Mouse (Mus musculus): ENCODE measurements around the gene Lmo1. TPM values are rescaled to one million over a fixed set of nuclear protein-coding genes. Genes with fewer than 3 reads are reported as not detected.
A peak's percentile ranks its signal among the peaks of the same experiment; 100 is the strongest.
"Not testable (repeated sequence)": the region's sequence is repeated elsewhere in the genome, so short reads cannot be mapped to it uniquely, and the experiment has no call there.

Gene Lmo1
- polyA plus RNA-seq, 1 experiment from 2014 or later: 9.0 TPM

- WGBS: 9% methylated on average over 3 of the region's 3 CpGs
- Histone ChIP-seq H3K9ac (no peak overlapping the region), H3K9me3 (replicated peaks) (no peaks in the 10 kb centered on the region), H3K4me2 (no peak overlapping the region), H3K36me3 (no peaks in the 10 kb centered on the region), H3K4me1 (0 out of 2 replicates have a peak, but pooled peaks cover 2% of the 10 kb centered on the region), H3K4me3 (replicated peaks) (no peak overlapping the region), H3K27ac (no peak overlapping the region), H3K27me3 (no peaks in the 10 kb centered on the region)
- peak; percentile 87 for ATAC-seq (replicated peaks; ENCODE audit: low FRiP score)
Measured at GRCm38 (mm10) chr7:109139405-109139804, 35.6 kb downstream of the Lmo1 start.

- WGBS: 89% methylated on average over 8 of the region's 8 CpGs
Measured at GRCm38 (mm10) chr7:109137441-109137840, 37.6 kb downstream of the Lmo1 start.

DNA sequence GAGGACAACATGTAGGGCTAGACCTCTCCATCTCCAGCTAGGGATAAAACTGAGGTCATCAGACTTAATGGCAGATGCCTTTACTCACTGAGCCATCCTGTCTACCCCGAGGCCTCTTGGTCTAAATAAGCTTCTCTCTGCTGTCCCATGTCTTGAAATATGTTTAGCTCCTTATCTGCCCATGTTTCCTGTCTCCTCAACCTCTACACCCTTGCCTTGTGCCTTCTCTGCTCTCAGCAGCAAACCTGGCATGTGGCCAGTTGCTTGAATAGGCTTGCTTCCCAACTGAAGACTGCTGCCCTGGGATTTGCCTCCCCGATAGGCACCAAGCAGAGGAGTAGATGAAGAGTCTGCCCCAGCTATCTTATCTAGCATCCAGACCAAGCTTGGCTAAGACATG is 43.4 kb downstream of the Lmo1 start:
- 65% methylated on average over 2 of the region's 2 CpGs for WGBS
- Histone ChIP-seq H3K27ac (no peak overlapping the region), H3K9me3 (replicated peaks) (no peaks in the 10 kb centered on the region), H3K36me3 (no peaks in the 10 kb centered on the region), H3K4me3 (replicated peaks) (no peak overlapping the region), H3K27me3 (no peaks in the 10 kb centered on the region), H3K4me2 (no peak overlapping the region), H3K4me1 (no peaks in the 10 kb centered on the region), H3K9ac (no peak overlapping the region)
- no peak for ATAC-seq (replicated peaks; ENCODE audit: low FRiP score)

More at GRCm38 (mm10) chr7:109137441-109137840, 37.6 kb downstream of the Lmo1 start:
- no peak overlapping the region for H3K27ac ChIP-seq
- no peak overlapping the region for H3K4me2 ChIP-seq
- no peaks in the 10 kb centered on the region for H3K27me3 ChIP-seq
- no peaks in the 10 kb centered on the region for H3K9me3 ChIP-seq (replicated peaks)
- H3K4me3 ChIP-seq (replicated peaks): no peak overlapping the region
- no peaks in the 10 kb centered on the region for H3K4me1 ChIP-seq
- H3K9ac ChIP-seq: no peak overlapping the region
- ATAC-seq (replicated peaks; ENCODE audit: low FRiP score): no peak
- H3K36me3 ChIP-seq: no peaks in the 10 kb centered on the region

- Histone ChIP-seq H3K27me3 (no peaks in the 10 kb centered on the region), H3K4me1 (no peaks in the 10 kb centered on the region), H3K36me3 (no peaks in the 10 kb centered on the region), H3K9me3 (replicated peaks) (no peaks in the 10 kb centered on the region), H3K4me2 (no peak overlapping the region), H3K9ac (no peak overlapping the region), H3K4me3 (replicated peaks) (no peak overlapping the region), H3K27ac (no peak overlapping the region)
- 71% methylated on average over 5 of the region's 5 CpGs for WGBS
- ATAC-seq (replicated peaks; ENCODE audit: low FRiP score): no peak
Measured at GRCm38 (mm10) chr7:109129946-109130686, 44.9 kb downstream of the Lmo1 start.

DNA sequence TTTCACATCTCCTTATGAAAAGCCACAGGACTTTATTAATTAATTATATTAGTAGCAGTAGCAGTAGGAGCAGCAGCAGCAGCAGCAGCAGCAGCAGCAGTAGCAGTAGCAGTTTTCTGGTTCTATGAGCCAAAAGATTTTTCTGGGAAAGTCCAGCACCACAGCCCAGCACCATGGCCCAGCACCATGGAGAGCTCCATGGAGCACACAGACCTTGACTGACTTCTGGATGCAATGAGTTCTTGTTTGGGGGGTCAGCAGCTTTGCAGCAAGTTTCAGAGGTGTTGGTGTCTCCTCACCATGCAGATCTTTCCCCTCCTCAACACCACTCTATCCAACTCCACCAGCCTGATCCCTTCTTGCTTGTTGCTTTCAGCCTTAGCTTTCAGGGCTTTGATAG is 45.6 kb downstream of the Lmo1 start:
- Histone ChIP-seq H3K27ac (no peak overlapping the region), H3K4me3 (replicated peaks) (no peak overlapping the region), H3K9me3 (replicated peaks) (no peaks in the 10 kb centered on the region), H3K4me2 (no peak overlapping the region), H3K36me3 (no peaks in the 10 kb centered on the region), H3K9ac (no peak overlapping the region), H3K4me1 (no peaks in the 10 kb centered on the region), H3K27me3 (no peaks in the 10 kb centered on the region)
- no peak for ATAC-seq (replicated peaks; ENCODE audit: low FRiP score)

- no peaks in the 10 kb centered on the region for H3K27me3 ChIP-seq
- H3K9ac ChIP-seq: no peak overlapping the region
- no peak overlapping the region for H3K27ac ChIP-seq
- WGBS: 60% methylated on average over 4 of the region's 4 CpGs
- H3K36me3 ChIP-seq: no peaks in the 10 kb centered on the region
- H3K4me3 ChIP-seq (replicated peaks): no peak overlapping the region
- ATAC-seq (replicated peaks; ENCODE audit: low FRiP score): no peak
- H3K4me2 ChIP-seq: no peak overlapping the region
- H3K4me1 ChIP-seq: no peaks in the 10 kb centered on the region
- H3K9me3 ChIP-seq (replicated peaks): no peaks in the 10 kb centered on the region
Measured at GRCm38 (mm10) chr7:109115929-109116328, 59.1 kb downstream of the Lmo1 start.

DNA sequence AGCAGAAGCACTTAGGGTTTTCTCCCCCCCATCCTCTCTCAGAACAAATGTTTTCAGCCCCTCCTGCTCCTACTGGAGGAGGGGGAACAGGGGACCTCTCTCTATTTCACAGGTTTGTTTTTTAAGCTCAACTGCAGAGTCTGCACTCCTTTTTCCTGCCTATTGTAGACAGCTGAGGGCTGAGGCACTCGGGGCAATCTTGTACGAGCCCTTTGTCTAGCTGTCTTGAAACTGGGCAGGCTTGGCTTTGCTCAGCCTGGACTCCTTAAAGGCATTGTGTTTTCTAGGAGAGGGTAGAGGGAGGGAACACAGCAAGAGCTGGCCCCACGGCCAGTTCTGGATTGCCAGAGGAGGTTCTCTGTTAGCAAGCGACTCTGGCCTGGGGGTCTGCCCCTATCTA is 59.5 kb downstream of the Lmo1 start:
- H3K27ac ChIP-seq; H3K4me2 ChIP-seq; ATAC-seq (replicated peaks; ENCODE audit: low FRiP score); H3K36me3 ChIP-seq; H3K9me3 ChIP-seq (replicated peaks); H3K9ac ChIP-seq; H3K4me3 ChIP-seq (replicated peaks); H3K4me1 ChIP-seq; H3K27me3 ChIP-seq: not testable (repeated sequence)
- 55% methylated on average over 1 of the region's 4 CpGs for WGBS

GRCm38 (mm10) chr7:109114950-109115349 is 60.1 kb downstream of the Lmo1 start:
- no peak overlapping the region for H3K4me3 ChIP-seq (replicated peaks)
- H3K36me3 ChIP-seq: no peaks in the 10 kb centered on the region
- ATAC-seq (replicated peaks; ENCODE audit: low FRiP score): no peak; the same call in 1 of the 2 replicates
- no peaks in the 10 kb centered on the region for H3K4me1 ChIP-seq
- no peak overlapping the region for H3K27ac ChIP-seq
- no peaks in the 10 kb centered on the region for H3K27me3 ChIP-seq
- no peak overlapping the region for H3K9ac ChIP-seq
- no peaks in the 10 kb centered on the region for H3K9me3 ChIP-seq (replicated peaks)
- 52% methylated on average over 10 of the region's 10 CpGs for WGBS
- H3K4me2 ChIP-seq: no peak overlapping the region

GRCm38 (mm10) chr7:109111000-109111399 is 64.0 kb downstream of the Lmo1 start:
- no peak overlapping the region for H3K4me3 ChIP-seq (replicated peaks)
- H3K9me3 ChIP-seq (replicated peaks): no peaks in the 10 kb centered on the region
- no peaks in the 10 kb centered on the region for H3K27me3 ChIP-seq
- H3K4me2 ChIP-seq: no peak overlapping the region
- no peak overlapping the region for H3K9ac ChIP-seq
- ATAC-seq (replicated peaks; ENCODE audit: low FRiP score): no peak; the same call in 1 of the 2 replicates
- no peaks in the 10 kb centered on the region for H3K36me3 ChIP-seq
- no peaks in the 10 kb centered on the region for H3K4me1 ChIP-seq
- no peak overlapping the region for H3K27ac ChIP-seq
- WGBS: 73% methylated on average over 5 of the region's 5 CpGs

GRCm38 (mm10) chr7:109104894-109105293 is 70.1 kb downstream of the Lmo1 start:
- Histone ChIP-seq H3K27me3 (no peaks in the 10 kb centered on the region), H3K4me1 (no peaks in the 10 kb centered on the region), H3K9ac (no peak overlapping the region), H3K36me3 (no peaks in the 10 kb centered on the region), H3K9me3 (replicated peaks) (no peaks in the 10 kb centered on the region), H3K4me3 (replicated peaks) (no peak overlapping the region), H3K27ac (no peak overlapping the region), H3K4me2 (no peak overlapping the region)
- no peak for ATAC-seq (replicated peaks; ENCODE audit: low FRiP score)
- 61% methylated on average over 1 of the region's 1 CpGs for WGBS

DNA sequence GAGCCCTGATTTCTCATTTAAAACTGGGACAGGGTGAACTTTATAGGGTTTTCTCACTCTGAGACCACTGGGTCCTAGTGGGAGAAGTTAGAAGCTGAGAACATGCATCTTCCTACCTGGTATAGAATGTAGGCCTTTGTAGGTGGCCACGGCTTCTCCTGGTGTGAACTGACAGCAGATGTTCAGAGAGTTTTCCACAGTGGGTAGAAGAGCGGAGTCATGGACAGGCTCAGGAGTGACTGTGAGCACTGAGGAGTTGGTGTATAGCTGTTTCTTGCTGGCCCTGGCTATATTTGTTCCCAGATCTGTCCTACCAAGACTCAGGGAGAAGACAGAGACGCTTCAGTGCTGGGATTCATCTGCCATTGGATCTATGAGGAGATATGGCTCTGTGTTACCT is 73.8 kb downstream of the Lmo1 start:
- ATAC-seq (replicated peaks; ENCODE audit: low FRiP score): no peak
- Histone ChIP-seq H3K27me3 (no peaks in the 10 kb centered on the region), H3K36me3 (no peaks in the 10 kb centered on the region), H3K9me3 (replicated peaks) (no peaks in the 10 kb centered on the region), H3K27ac (no peak overlapping the region), H3K9ac (no peak overlapping the region), H3K4me3 (replicated peaks) (no peak overlapping the region), H3K4me1 (no peaks in the 10 kb centered on the region), H3K4me2 (no peak overlapping the region)
- WGBS: 82% methylated on average over 3 of the region's 3 CpGs

GRCm38 (mm10) chr7:109098145-109099018 is 76.6 kb downstream of the Lmo1 start:
- Histone ChIP-seq H3K9me3 (replicated peaks) (no peaks in the 10 kb centered on the region), H3K27ac (no peak overlapping the region), H3K4me3 (replicated peaks) (no peak overlapping the region), H3K4me2 (no peak overlapping the region), H3K9ac (no peak overlapping the region), H3K36me3 (no peaks in the 10 kb centered on the region), H3K4me1 (no peaks in the 10 kb centered on the region), H3K27me3 (no peaks in the 10 kb centered on the region)
- 30% methylated on average over 6 of the region's 6 CpGs for WGBS
- no peak for ATAC-seq (replicated peaks; ENCODE audit: low FRiP score)

Data from kidney, embryonic 15.5 days (tissue).